17 mouse cellular contexts compared by ENCODE assay signal in the genomic region with DNA sequence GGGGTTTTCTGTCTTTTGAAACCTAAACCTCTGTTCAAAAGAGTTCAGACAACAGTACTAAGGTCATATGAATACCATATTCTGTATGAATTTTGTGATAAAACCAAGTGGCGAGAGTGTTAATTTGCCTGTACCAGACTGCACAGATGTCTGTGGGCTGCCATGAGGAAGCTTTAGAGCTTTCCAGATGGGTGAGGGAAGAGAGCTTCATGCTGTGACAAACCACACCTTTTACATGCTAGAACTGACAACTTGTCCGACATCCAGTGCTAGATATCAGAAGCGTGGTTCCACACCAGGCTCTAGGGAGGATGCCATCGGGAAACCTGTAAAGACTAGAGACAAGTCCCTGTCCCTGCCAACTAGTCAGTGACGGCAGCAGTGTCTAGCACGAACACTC.
A peak's percentile ranks its signal among the peaks of the same experiment; 100 is the strongest.
DNase-seq lines count a peak whose midpoint lies in the region; ATAC-seq lines count a peak whose summit lies in the region.
"Had no signal": no experiment of that assay in that cellular context is flagged by ENCODE, and none has a peak within 500 bp of the region (broad histone marks: within the 10 kb centered on the region; RNA-seq: fewer than 3 reads in every experiment).

No protein-coding gene starts in this region.

- no peaks in the 10 kb centered on the region for H3K36me3 ChIP-seq in midbrain, embryonic 16.5 days (ENCODE audit: control insufficient read depth, insufficient read depth, low read length)
- H3K36me3 ChIP-seq: forebrain, embryonic 15.5 days; liver, embryonic 15.5 days; neural tube, embryonic 12.5 days had no signal

- WGBS in midbrain, embryonic 16.5 days = 75% methylated on average over 6 of the region's 6 CpGs

- H3K27ac ChIP-seq in midbrain, embryonic 16.5 days (ENCODE audit: low read length) = no peak overlapping the region
- H3K27ac ChIP-seq: forebrain, embryonic 15.5 days; gastrocnemius, adult 2 months; kidney, postnatal 0 days; liver, embryonic 15.5 days; macrophage; neural tube, embryonic 12.5 days had no signal

- H3K4me3 ChIP-seq in midbrain, embryonic 16.5 days (ENCODE audit: low read depth, low read length) = no peak overlapping the region
- H3K4me3 ChIP-seq: forebrain, embryonic 15.5 days; gastrocnemius, adult 2 months; liver, embryonic 15.5 days; neural tube, embryonic 12.5 days had no signal

- DNase-seq in heart, adult 11 months = peak; percentile 44
- no peak for DNase-seq in heart, postnatal 25 days (ENCODE audit: low spot score)
- peak; percentile 71 for DNase-seq in brain, adult 2 months (ENCODE audit: low read depth, low spot score)
- DNase-seq in layer of hippocampus, adult 9-10 months (ENCODE audit: low spot score) = peak; percentile 37
- peak; percentile 20 to 31 for DNase-seq in left cerebral cortex, postnatal 36 days (ENCODE audit: low spot score in 2 of 2)
- no peak for DNase-seq in urinary bladder, postnatal 36 days (ENCODE audit: low spot score in 2 of 2)
- DNase-seq: gastrocnemius, adult 2 months had no signal

- no peak overlapping the region for H3K9ac ChIP-seq in midbrain, embryonic 16.5 days (ENCODE audit: low read depth, low read length)
- H3K9ac ChIP-seq: forebrain, embryonic 15.5 days; liver, embryonic 15.5 days; neural tube, embryonic 12.5 days had no signal

- intact Hi-C loops in heart, postnatal 25 days (cut with DNase I) = loop anchor here (5.0 kb wide), 2 partner anchors 261 to 326 kb away; no protein-coding TSS in a partner anchor
- intact Hi-C loops in left cerebral cortex, postnatal 36 days (cut with DNase I) = loop anchor here (5.0 kb wide), 2 partner anchors 326 to 486 kb away; no protein-coding TSS in a partner anchor

- H3K4me1 ChIP-seq in midbrain, embryonic 16.5 days (ENCODE audit: control insufficient read depth, insufficient read depth, low read length) = no peaks in the 10 kb centered on the region
- H3K4me1 ChIP-seq: forebrain, embryonic 15.5 days; liver, embryonic 15.5 days; neural tube, embryonic 12.5 days had no signal

- no peak for ATAC-seq in midbrain, embryonic 16.5 days
- ATAC-seq: CD4-positive, CD25-positive, alpha-beta regulatory T cell, adult 4 months; forebrain, embryonic 15.5 days; intestine, postnatal 0 days; Patski had no signal

- no peak overlapping the region for H3K4me2 ChIP-seq in midbrain, embryonic 16.5 days (ENCODE audit: low read length)
- H3K4me2 ChIP-seq: forebrain, embryonic 15.5 days; liver, embryonic 15.5 days; midbrain, embryonic 11.5 days; neural tube, embryonic 12.5 days had no signal

- no peaks in the 10 kb centered on the region for H3K9me3 ChIP-seq in midbrain, embryonic 16.5 days (replicated peaks; ENCODE audit: control insufficient read depth, low read length, poor library complexity, severe bottlenecking)
- H3K9me3 ChIP-seq: forebrain, embryonic 15.5 days; liver, embryonic 15.5 days; neural tube, embryonic 12.5 days had no signal

- 0 out of 2 replicates have a peak, but pooled peaks cover 2% of the 10 kb centered on the region for H3K27me3 ChIP-seq in midbrain, embryonic 16.5 days (ENCODE audit: control insufficient read depth, insufficient read depth, low read depth, low read length)
- H3K27me3 ChIP-seq: forebrain, embryonic 15.5 days; liver, embryonic 15.5 days; neural tube, embryonic 12.5 days; Patski had no signal

Comparison
In these comparisons a context has a peak if more than half of its experiments do, and no peak if none do; other contexts are left out.
1. DNase-seq: peak in heart, adult 11 months (single experiment), brain, adult 2 months (single experiment), layer of hippocampus, adult 9-10 months (single experiment) and left cerebral cortex, postnatal 36 days (2 of 2); none in heart, postnatal 25 days (single experiment) and urinary bladder, postnatal 36 days (0 of 2).